Mouse (Mus musculus) spleen, adult 12 weeks (tissue): ENCODE results near the gene Fcgr2b.
"Not testable (repeated sequence)": the region's sequence is repeated elsewhere in the genome, so short reads cannot be mapped to it uniquely, and the experiment has no call there.

Experiments
- DNase-seq: peaks from one replicate; pipeline ENCODE4 v3.0.0; 2022; ENCODE audit warnings: low spot score

Gene Fcgr2b

GRCm38 (mm10) chr1:170975751-170976161 lies 591 bp downstream of the Fcgr2b start:
- no peak for DNase-seq

GRCm38 (mm10) chr1:170975350-170975749 lies 997 bp downstream of the Fcgr2b start:
- DNase-seq: not testable (repeated sequence)

- DNase-seq: no peak
Observed at GRCm38 (mm10) chr1:170974736-170975135, 1.6 kb downstream of the Fcgr2b start.

GRCm38 (mm10) chr1:170974171-170974570 lies 2.2 kb downstream of the Fcgr2b start:
- no peak for DNase-seq

GRCm38 (mm10) chr1:170972936-170973335 lies 3.4 kb downstream of the Fcgr2b start:
- no peak for DNase-seq

- no peak for DNase-seq
Observed at GRCm38 (mm10) chr1:170972494-170972893, 3.9 kb downstream of the Fcgr2b start.

GRCm38 (mm10) chr1:170968576-170968975 lies 7.8 kb downstream of the Fcgr2b start:
- DNase-seq: no peak

- DNase-seq: no peak
Observed at GRCm38 (mm10) chr1:170967581-170967980, 8.8 kb downstream of the Fcgr2b start.

- no peak for DNase-seq
Observed at GRCm38 (mm10) chr1:170963087-170963486, 13.3 kb downstream of the Fcgr2b start.

- no peak for DNase-seq
Observed at GRCm38 (mm10) chr1:170962301-170962700, 14.0 kb downstream of the Fcgr2b start.

- DNase-seq: no peak
Observed at GRCm38 (mm10) chr1:170961101-170961500, 15.2 kb downstream of the Fcgr2b start.

- DNase-seq: no peak
Observed at GRCm38 (mm10) chr1:170959791-170960190, 16.6 kb downstream of the Fcgr2b start.

- DNase-seq: no peak
Observed at GRCm38 (mm10) chr1:170958225-170958624, 18.1 kb downstream of the Fcgr2b start.

GRCm38 (mm10) chr1:170953192-170953591 lies 23.2 kb downstream of the Fcgr2b start:
- no peak for DNase-seq

- no peak for DNase-seq
Observed at GRCm38 (mm10) chr1:170950772-170951171, 25.6 kb downstream of the Fcgr2b start.

GRCm38 (mm10) chr1:170944908-170945307 lies 31.4 kb downstream of the Fcgr2b start:
- DNase-seq: not testable (repeated sequence)

GRCm38 (mm10) chr1:170944151-170944550 lies 32.2 kb downstream of the Fcgr2b start:
- not testable (repeated sequence) for DNase-seq

- DNase-seq: peak; percentile 34
Observed at GRCm38 (mm10) chr1:170939255-170939654, 37.1 kb downstream of the Fcgr2b start.

GRCm38 (mm10) chr1:170934383-170934782 lies 42.0 kb downstream of the Fcgr2b start:
- no peak for DNase-seq

- no peak for DNase-seq
Observed at GRCm38 (mm10) chr1:170933940-170934339, 42.4 kb downstream of the Fcgr2b start.

GRCm38 (mm10) chr1:170933386-170933920 lies 42.9 kb downstream of the Fcgr2b start:
- no peak for DNase-seq

GRCm38 (mm10) chr1:170932043-170932442 lies 44.3 kb downstream of the Fcgr2b start:
- DNase-seq: no peak

- DNase-seq: no peak
Observed at GRCm38 (mm10) chr1:170929245-170929644, 47.1 kb downstream of the Fcgr2b start.

- DNase-seq: peak; percentile 35
Observed at GRCm38 (mm10) chr1:170928467-170928866, 47.9 kb downstream of the Fcgr2b start.
